Mouse (Mus musculus): ENCODE data around the gene Limch1. TPM values are rescaled to one million over a fixed set of nuclear protein-coding genes. Genes with fewer than 3 reads are reported as not detected.

Gene Limch1
- total and polyA plus RNA-seq, 3 experiments, result 0.05 TPM; not detected in 2

- Histone ChIP-seq H3K27ac (ENCODE audit: insufficient read depth, low read depth) (no peak overlapping the region), H3K36me3 (replicated peaks in 1 of 2; ENCODE audit: control insufficient read depth in 1 of 2, insufficient read depth in 1 of 2, low read length in 1 of 2) (no peaks in the 10 kb centered on the region), H3K4me3 (replicated peaks in 1 of 3; ENCODE audit: low read depth in 2 of 3, low read length in 2 of 3, poor library complexity in 1 of 3) (no peak overlapping the region), H3K4me1 (ENCODE audit: control insufficient read depth in 1 of 2, insufficient read depth in 2 of 2) (peaks cover 0 to 19% of the 10 kb centered on the region in 2 experiments; a peak in 2 of 4 replicates), H3K9me3 (replicated peaks; ENCODE audit: low read length) (no peaks in the 10 kb centered on the region), H3K9ac (ENCODE audit: insufficient read depth, low read depth) (no peak overlapping the region), H3K4me2 (ENCODE audit: insufficient read depth, low read depth, poor library complexity, severe bottlenecking) (no peak overlapping the region), H3K79me2 (replicated peaks; ENCODE audit: control insufficient read depth, extremely low read depth, insufficient read depth, poor library complexity, severe bottlenecking) (no peaks in the 10 kb centered on the region), H3K27me3 (replicated peaks) (no peaks in the 10 kb centered on the region)
- TF ChIP-seq ZKSCAN1 (IDR thresholded peaks at IDR 0.05; ENCODE audit: borderline replicate concordance, low read depth, low read length), result no peak
- no peak for TF ChIP-seq SMC3 (IDR thresholded peaks at IDR 0.05; ENCODE audit: low read depth, low read length)
- TF ChIP-seq GABPA (IDR thresholded peaks at IDR 0.05; ENCODE audit: insufficient replicate concordance, low read depth, low read length), result no peak
- TF ChIP-seq MAX (IDR thresholded peaks at IDR 0.05; ENCODE audit: low read length), result no peak
- no peak for TF ChIP-seq CHD2 (IDR thresholded peaks at IDR 0.05; ENCODE audit: low read length)
- no peak for TF ChIP-seq ETS1 (conservative IDR thresholded peaks at IDR 0.05; ENCODE audit: low read depth, low read length)
- no peak for TF ChIP-seq ZMIZ1 (IDR thresholded peaks at IDR 0.05; ENCODE audit: low read depth, low read length)
- TF ChIP-seq ZNF384 (IDR thresholded peaks at IDR 0.05; ENCODE audit: low read depth, low read length), result no peak
- TF ChIP-seq MYC (IDR thresholded peaks at IDR 0.05; ENCODE audit: low read depth, low read length), result no peak
- TF ChIP-seq MAZ (IDR thresholded peaks at IDR 0.05; ENCODE audit: low read depth, low read length), result no peak
- TF ChIP-seq ZC3H11A (IDR thresholded peaks at IDR 0.05; ENCODE audit: low read depth, low read length), result no peak
- TF ChIP-seq NRF1 (IDR thresholded peaks at IDR 0.05; ENCODE audit: low read depth, low read length), result no peak
- TF ChIP-seq EP300 (IDR thresholded peaks at IDR 0.05; ENCODE audit: low read length), result no peak
- no peak for TF ChIP-seq USF1 (IDR thresholded peaks at IDR 0.05; ENCODE audit: low read depth, low read length)
- dilution Hi-C loops (cut with MboI; ENCODE audit: extremely low pct_ligation_motif_present, extremely low pct_unique_long_range_greater_than_20kb, low sequenced_read_pairs) (no loop called here), in situ Hi-C loops (cut with MboI; ENCODE audit: low pct_ligation_motif_present, low pct_unique_long_range_greater_than_20kb, low sequenced_read_pairs) (no loop called here)
- no peak for DNase-seq (ENCODE audit: extremely low read depth)
Measured at GRCm38 (mm10) chr5:66980862-66981261, 235.2 kb downstream of the Limch1 start.

GRCm38 (mm10) chr5:66983104-66983503 is 237.5 kb downstream of the Limch1 start:
- no peak for TF ChIP-seq CHD2 (IDR thresholded peaks at IDR 0.05; ENCODE audit: low read length)
- no peak for TF ChIP-seq USF2 (conservative IDR thresholded peaks at IDR 0.05; ENCODE audit: low read depth, low read length)
- TF ChIP-seq NELFE (IDR thresholded peaks at IDR 0.05; ENCODE audit: low read depth, low read length), result no peak
- no peak for TF ChIP-seq EP300 (IDR thresholded peaks at IDR 0.05; ENCODE audit: low read length)
- no peak for TF ChIP-seq NRF1 (IDR thresholded peaks at IDR 0.05; ENCODE audit: low read depth, low read length)
- TF ChIP-seq MXI1 (IDR thresholded peaks at IDR 0.05; ENCODE audit: low read depth, low read length), result no peak
- TF ChIP-seq USF1 (IDR thresholded peaks at IDR 0.05; ENCODE audit: low read depth, low read length), result no peak
- no peak for TF ChIP-seq POLR2AphosphoS2 (IDR thresholded peaks at IDR 0.05; ENCODE audit: low read depth, low read length)
- no peak for TF ChIP-seq SIN3A (IDR thresholded peaks at IDR 0.05; ENCODE audit: low read length)
- TF ChIP-seq SMC3 (IDR thresholded peaks at IDR 0.05; ENCODE audit: low read depth, low read length), result no peak
- in situ Hi-C loops (cut with MboI; ENCODE audit: low pct_ligation_motif_present, low pct_unique_long_range_greater_than_20kb, low sequenced_read_pairs), result no loop called here

More at GRCm38 (mm10) chr5:66983104-66983503, 237.5 kb downstream of the Limch1 start:
- dilution Hi-C loops (cut with MboI; ENCODE audit: extremely low pct_ligation_motif_present, extremely low pct_unique_long_range_greater_than_20kb, low sequenced_read_pairs), result no loop called here
- Histone ChIP-seq H3K27ac (ENCODE audit: insufficient read depth, low read depth) (no peak overlapping the region), H3K36me3 (replicated peaks in 1 of 2; ENCODE audit: control insufficient read depth in 1 of 2, insufficient read depth in 1 of 2, low read length in 1 of 2) (no peaks in the 10 kb centered on the region), H3K9me3 (replicated peaks; ENCODE audit: low read length) (no peaks in the 10 kb centered on the region), H3K4me2 (ENCODE audit: insufficient read depth, low read depth, poor library complexity, severe bottlenecking) (no peak overlapping the region), H3K4me3 (replicated peaks in 1 of 3; ENCODE audit: low read depth in 2 of 3, low read length in 2 of 3, poor library complexity in 1 of 3) (no peak overlapping the region), H3K9ac (ENCODE audit: insufficient read depth, low read depth) (no peak overlapping the region), H3K4me1 (ENCODE audit: control insufficient read depth in 1 of 2, insufficient read depth in 2 of 2) (peaks cover 2 to 26% of the 10 kb centered on the region in 2 experiments; a peak in 3 of 4 replicates), H3K27me3 (replicated peaks) (no peaks in the 10 kb centered on the region), H3K79me2 (replicated peaks; ENCODE audit: control insufficient read depth, extremely low read depth, insufficient read depth, poor library complexity, severe bottlenecking) (no peaks in the 10 kb centered on the region)
- no peak for DNase-seq (ENCODE audit: extremely low read depth)
